18 mouse cellular contexts compared by ENCODE assay signal in the genomic region with DNA sequence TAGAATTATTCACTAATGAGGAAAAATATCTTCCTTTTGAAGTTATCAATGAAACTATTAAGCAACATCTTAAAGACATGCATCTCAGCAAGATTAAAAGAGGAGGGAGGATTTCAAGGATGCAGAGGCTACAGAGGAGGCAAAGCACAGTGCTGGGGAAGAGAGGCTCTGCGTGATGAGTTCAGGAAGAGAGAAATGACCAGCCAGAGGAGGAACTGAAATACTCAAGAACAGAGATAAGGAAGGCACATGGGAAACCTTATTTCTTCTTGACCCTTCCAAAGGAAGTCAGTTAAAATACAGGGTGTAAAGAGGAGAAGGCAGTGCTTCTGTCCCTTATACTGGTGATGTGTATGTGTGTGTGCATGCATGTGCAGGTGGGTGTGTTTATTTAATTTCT. TPM values are rescaled to one million over a fixed set of nuclear protein-coding genes. Genes with fewer than 3 reads are reported as not detected.
"Had no signal": no experiment of that assay in that cellular context is flagged by ENCODE, and none has a peak within 500 bp of the region (broad histone marks: within the 10 kb centered on the region; RNA-seq: fewer than 3 reads in every experiment).

No protein-coding gene starts in this region.

- ATAC-seq: liver, embryonic 12.5 days; liver, postnatal 0 days; lung, postnatal 0 days; midbrain, embryonic 13.5 days; midbrain, embryonic 15.5 days; midbrain, embryonic 16.5 days had no signal

- DNase-seq: left cerebral cortex, postnatal 4 days; liver; liver, embryonic 13.5 days; liver, postnatal 0 days; lung, adult 18-20 months; lung, adult 2 months; lung, embryonic 14.5 days; lung, postnatal 10 days; lung, postnatal 14 days; lung, postnatal 4 days; midbrain, embryonic 14.5 days had no signal

RNA-seq across cellular contexts. Expression of a gene that starts 49.4 kb away (rescaled TPM):
- total RNA-seq: megakaryocyte-erythroid progenitor cell, adult 5-6 weeks; monocyte, adult 5-6 weeks had no signal
